Mouse (Mus musculus): ENCODE measurements around the gene Nr5a2. TPM values are rescaled to one million over a fixed set of nuclear protein-coding genes. Genes with fewer than 3 reads are reported as not detected.

Gene Nr5a2
- total and polyA plus RNA-seq, 2 experiments from 2014 or later, result 0.45 to 1.6 TPM

- peak overlapping the region; percentile 68 for H3K4me2 ChIP-seq (ENCODE audit: low read depth, low read length)
- H3K36me3 ChIP-seq (replicated peaks; ENCODE audit: control insufficient read depth, insufficient read depth, low read length), result no peaks in the 10 kb centered on the region
- under 1% methylated on average over 54 of the region's 61 CpGs for WGBS
- no peaks in the 10 kb centered on the region for H3K9me3 ChIP-seq (replicated peaks; ENCODE audit: control insufficient read depth, low read length)
- H3K4me3 ChIP-seq (ENCODE audit: low read depth, low read length), result peak overlapping the region; percentile 50
- 0 out of 2 replicates have a peak overlapping the region, but pooled peaks have one; percentile 9 for H3K9ac ChIP-seq (replicated peaks; ENCODE audit: low read depth, low read length)
- H3K27ac ChIP-seq (ENCODE audit: low read depth), result no peak overlapping the region
- peaks cover 96% of the 10 kb centered on the region for H3K27me3 ChIP-seq (ENCODE audit: control insufficient read depth, insufficient read depth, low read length)
- TF ChIP-seq EP300 (IDR thresholded peaks at IDR 0.05; ENCODE audit: low read depth), result no peak
- peak; percentile 5; the same call in 1 of the 2 replicates for TF ChIP-seq CTCF (IDR thresholded peaks at IDR 0.05; ENCODE audit: low read depth)
- DNase-seq (ENCODE audit: low spot score) (peak; percentile 37), ATAC-seq (ENCODE audit: insufficient read depth, low read depth) (peak; percentile 73)
- peaks cover 17% of the 10 kb centered on the region for H3K4me1 ChIP-seq (ENCODE audit: control insufficient read depth, insufficient read depth)
Observed at GRCm38 (mm10) chr1:136948511-136949275, 11.6 kb downstream of the Nr5a2 start.

GRCm38 (mm10) chr1:136948127-136948422, 12.2 kb downstream of the Nr5a2 start:
- no peak for DNase-seq (ENCODE audit: low spot score)
- no peak for ATAC-seq (ENCODE audit: insufficient read depth, low read depth)
- H3K9ac ChIP-seq (replicated peaks; ENCODE audit: low read depth, low read length), result 0 out of 2 replicates have a peak overlapping the region, but pooled peaks have one; percentile 9
- H3K27ac ChIP-seq (ENCODE audit: low read depth), result no peak overlapping the region
- no peaks in the 10 kb centered on the region for H3K9me3 ChIP-seq (replicated peaks; ENCODE audit: control insufficient read depth, low read length)
- TF ChIP-seq CTCF (IDR thresholded peaks at IDR 0.05; ENCODE audit: low read depth) (no peak), EP300 (IDR thresholded peaks at IDR 0.05; ENCODE audit: low read depth) (no peak)
- peaks cover 17% of the 10 kb centered on the region for H3K4me1 ChIP-seq (ENCODE audit: control insufficient read depth, insufficient read depth)
- peaks cover 92% of the 10 kb centered on the region for H3K27me3 ChIP-seq (ENCODE audit: control insufficient read depth, insufficient read depth, low read length)
- peak overlapping the region; percentile 68 for H3K4me2 ChIP-seq (ENCODE audit: low read depth, low read length)
- 4% methylated on average over 7 of the region's 7 CpGs for WGBS
- no peaks in the 10 kb centered on the region for H3K36me3 ChIP-seq (replicated peaks; ENCODE audit: control insufficient read depth, insufficient read depth, low read length)
- peak overlapping the region; percentile 50 for H3K4me3 ChIP-seq (ENCODE audit: low read depth, low read length)

GRCm38 (mm10) chr1:136947394-136948126, 12.7 kb downstream of the Nr5a2 start:
- H3K36me3 ChIP-seq (replicated peaks; ENCODE audit: control insufficient read depth, insufficient read depth, low read length), result no peaks in the 10 kb centered on the region
- no peaks in the 10 kb centered on the region for H3K9me3 ChIP-seq (replicated peaks; ENCODE audit: control insufficient read depth, low read length)
- H3K9ac ChIP-seq (replicated peaks; ENCODE audit: low read depth, low read length), result 0 out of 2 replicates have a peak overlapping the region, but pooled peaks have one; percentile 35
- H3K27me3 ChIP-seq (ENCODE audit: control insufficient read depth, insufficient read depth, low read length), result peaks cover 87% of the 10 kb centered on the region
- DNase-seq (ENCODE audit: low spot score), result no peak
- no peak overlapping the region for H3K27ac ChIP-seq (ENCODE audit: low read depth)
- WGBS, result 3% methylated on average over 20 of the region's 20 CpGs
- TF ChIP-seq EP300 (IDR thresholded peaks at IDR 0.05; ENCODE audit: low read depth) (no peak), CTCF (IDR thresholded peaks at IDR 0.05; ENCODE audit: low read depth) (no peak)
- H3K4me3 ChIP-seq (ENCODE audit: low read depth, low read length), result peak overlapping the region; percentile 50
- peak overlapping the region; percentile 68 for H3K4me2 ChIP-seq (ENCODE audit: low read depth, low read length)
- ATAC-seq (ENCODE audit: insufficient read depth, low read depth), result no peak
- peaks cover 12% of the 10 kb centered on the region for H3K4me1 ChIP-seq (ENCODE audit: control insufficient read depth, insufficient read depth)

GRCm38 (mm10) chr1:136946806-136947393, 13.3 kb downstream of the Nr5a2 start:
- H3K9ac ChIP-seq (replicated peaks; ENCODE audit: low read depth, low read length), result peak overlapping the region; percentile 35; the same call in 1 of the 2 replicates
- H3K4me2 ChIP-seq (ENCODE audit: low read depth, low read length), result peak overlapping the region; percentile 68
- H3K27me3 ChIP-seq (ENCODE audit: control insufficient read depth, insufficient read depth, low read length), result peaks cover 80% of the 10 kb centered on the region
- no peak overlapping the region for H3K27ac ChIP-seq (ENCODE audit: low read depth)
- DNase-seq (ENCODE audit: low spot score) (no peak), ATAC-seq (ENCODE audit: insufficient read depth, low read depth) (no peak)
- 3% methylated on average over 18 of the region's 18 CpGs for WGBS
- no peaks in the 10 kb centered on the region for H3K9me3 ChIP-seq (replicated peaks; ENCODE audit: control insufficient read depth, low read length)
- TF ChIP-seq CTCF (IDR thresholded peaks at IDR 0.05; ENCODE audit: low read depth) (no peak), EP300 (IDR thresholded peaks at IDR 0.05; ENCODE audit: low read depth) (no peak)
- H3K36me3 ChIP-seq (replicated peaks; ENCODE audit: control insufficient read depth, insufficient read depth, low read length), result no peaks in the 10 kb centered on the region
- H3K4me3 ChIP-seq (ENCODE audit: low read depth, low read length), result peak overlapping the region; percentile 50
- peaks cover 7% of the 10 kb centered on the region; the same call in 1 of the 2 replicates for H3K4me1 ChIP-seq (ENCODE audit: control insufficient read depth, insufficient read depth)

GRCm38 (mm10) chr1:136946404-136946803, 13.8 kb downstream of the Nr5a2 start:
- Histone ChIP-seq H3K27me3 (ENCODE audit: control insufficient read depth, insufficient read depth, low read length) (peaks cover 75% of the 10 kb centered on the region), H3K27ac (ENCODE audit: low read depth) (no peak overlapping the region), H3K36me3 (replicated peaks; ENCODE audit: control insufficient read depth, insufficient read depth, low read length) (no peaks in the 10 kb centered on the region), H3K9ac (replicated peaks; ENCODE audit: low read depth, low read length) (no peak overlapping the region), H3K4me1 (ENCODE audit: control insufficient read depth, insufficient read depth) (peaks cover 7% of the 10 kb centered on the region; the same call in 1 of the 2 replicates), H3K9me3 (replicated peaks; ENCODE audit: control insufficient read depth, low read length) (no peaks in the 10 kb centered on the region), H3K4me3 (ENCODE audit: low read depth, low read length) (peak overlapping the region; percentile 50), H3K4me2 (ENCODE audit: low read depth, low read length) (peak overlapping the region; percentile 68)
- 5% methylated on average over 8 of the region's 8 CpGs for WGBS
- TF ChIP-seq CTCF (IDR thresholded peaks at IDR 0.05; ENCODE audit: low read depth), result no peak
- DNase-seq (ENCODE audit: low spot score) (no peak), ATAC-seq (ENCODE audit: insufficient read depth, low read depth) (no peak)

Measured in heart, postnatal 0 days (tissue).